Mouse (Mus musculus): ENCODE results near the gene Tbc1d22a.

GRCm38 (mm10) chr15:86433378-86433777, 219.1 kb downstream of the Tbc1d22a start:
- TF ChIP-seq POLR2A (IDR thresholded peaks at IDR 0.05; ENCODE audit: insufficient read length, low read depth) (no peak), SRF (IDR thresholded peaks at IDR 0.05; ENCODE audit: control insufficient read depth, insufficient read length, low read depth) (no peak), MYOG (IDR thresholded peaks at IDR 0.05; ENCODE audit: control insufficient read depth in 1 of 3, insufficient read depth in 1 of 3, insufficient read length in 2 of 3, low read depth in 2 of 3) (no peak), MYOD1 (IDR thresholded peaks at IDR 0.05; ENCODE audit: control insufficient read depth in 1 of 3, insufficient read length in 2 of 3, low read depth in 2 of 3) (no peak), TCF12 (IDR thresholded peaks at IDR 0.05; ENCODE audit: insufficient read depth, poor library complexity, severe bottlenecking) (no peak), TCF3 (IDR thresholded peaks at IDR 0.05; ENCODE audit: insufficient read length, low read depth) (no peak), USF1 (IDR thresholded peaks at IDR 0.05; ENCODE audit: low read depth) (no peak)
